Mouse (Mus musculus) intestine, embryonic 16.5 days (tissue): ENCODE results near the gene Slc6a11. TPM values are rescaled to one million over a fixed set of nuclear protein-coding genes. Genes with fewer than 3 reads are reported as not detected.

Experiments
- ATAC-seq: fragments of 200-750 bp; cut with Nextera tagmentation; 2 replicates; pipeline ENCODE4 v1.8.0; 2017; ENCODE audit warnings: moderate TSS enrichment, moderate library complexity
- H3K27ac ChIP-seq: fragments of 300-500 bp; sonication (generic); 2 replicates; pipeline ENCODE4 v1.5.1; 2014; ENCODE audit warnings: mild to moderate bottlenecking, low read length
- H3K27me3 ChIP-seq: fragments of 300-500 bp; sonication (generic); replicated peaks from 2 replicates; pipeline ENCODE4 v1.6.1; 2014; ENCODE audit warnings: low read length, control low read depth, mixed read lengths; ENCODE audit not compliant: control insufficient read depth, insufficient read depth
- H3K36me3 ChIP-seq: fragments of 300-500 bp; sonication (generic); 2 replicates; pipeline ENCODE4 v1.6.1; 2014; ENCODE audit warnings: low read length, control low read depth; ENCODE audit not compliant: control insufficient read depth, insufficient read depth
- H3K4me1 ChIP-seq: fragments of 300-500 bp; sonication (generic); 2 replicates; pipeline ENCODE4 v1.6.1; 2014; ENCODE audit warnings: low read length, control low read depth, mixed read lengths; ENCODE audit not compliant: control insufficient read depth, insufficient read depth
- H3K4me2 ChIP-seq: fragments of 300-500 bp; sonication (generic); 2 replicates; pipeline ENCODE4 v1.6.1; 2014; ENCODE audit warnings: low read depth, low read length, control low read depth
- H3K4me3 ChIP-seq: fragments of 300-500 bp; sonication (generic); 2 replicates; pipeline ENCODE4 v1.5.1; 2014; ENCODE audit warnings: mild to moderate bottlenecking, low read length
- H3K9ac ChIP-seq: fragments of 300-500 bp; sonication (generic); 2 replicates; pipeline ENCODE4 v1.6.1; 2014; ENCODE audit warnings: low read depth, low read length
- H3K9me3 ChIP-seq: fragments of 300-500 bp; sonication (generic); 2 replicates; pipeline ENCODE4 v1.6.1; 2016; ENCODE audit warnings: low read length, control low read depth; ENCODE audit not compliant: control insufficient read depth
- whole genome bisulfite sequencing: fragments of 180-500 bp; shearing (Covaris S2); extraction: QIAGEN DNeasy Blood & Tissue Kit; methylation state at CpG from one replicate; pipeline ENCODE4 v1.1.7; 2014; 5-methylcytosine and 5-hydroxymethylcytosine counted together
- polyA plus RNA-seq: library from polyadenylated mRNA; unstranded; fragments of >200 nt; fragmentation: Nextera tagmentation; extraction: Ambion mirVana; gene quantifications from 2 replicates; pipeline ENCODE4 v1.2.1, GENCODE M21; 2015

Gene Slc6a11
- polyA plus RNA-seq, 1 experiment from 2014 or later, result 0.12 TPM

DNA sequence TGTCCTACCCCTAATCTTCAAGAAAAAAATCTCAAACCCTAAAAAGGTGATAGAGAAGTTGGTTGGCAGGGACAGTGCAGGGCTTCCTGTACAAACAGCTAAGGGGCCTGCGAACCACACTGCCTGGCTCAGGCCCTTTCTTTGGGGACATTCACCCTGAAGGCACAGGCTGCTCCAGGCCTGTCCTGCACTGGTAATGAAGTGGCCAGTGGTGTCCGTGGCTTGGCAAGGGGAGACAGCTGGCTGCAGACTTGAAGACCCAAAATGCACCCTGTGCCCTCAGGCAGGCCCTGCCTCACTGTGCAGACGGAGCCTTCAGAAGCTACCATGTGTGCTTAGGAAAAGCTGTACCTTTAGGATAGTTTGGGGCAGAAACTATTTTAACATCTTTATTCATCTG is 1.4 kb downstream of the Slc6a11 start:
- Histone ChIP-seq H3K36me3 (no peaks in the 10 kb centered on the region), H3K9me3 (no peaks in the 10 kb centered on the region), H3K4me3 (no peak overlapping the region), H3K27me3 (peaks cover 29% of the 10 kb centered on the region), H3K9ac (no peak overlapping the region), H3K4me1 (peaks cover 5% of the 10 kb centered on the region; the same call in 1 of the 2 replicates), H3K4me2 (no peak overlapping the region), H3K27ac (no peak overlapping the region)
- WGBS, result 81% methylated on average over 3 of the region's 3 CpGs
- ATAC-seq, result no peak

DNA sequence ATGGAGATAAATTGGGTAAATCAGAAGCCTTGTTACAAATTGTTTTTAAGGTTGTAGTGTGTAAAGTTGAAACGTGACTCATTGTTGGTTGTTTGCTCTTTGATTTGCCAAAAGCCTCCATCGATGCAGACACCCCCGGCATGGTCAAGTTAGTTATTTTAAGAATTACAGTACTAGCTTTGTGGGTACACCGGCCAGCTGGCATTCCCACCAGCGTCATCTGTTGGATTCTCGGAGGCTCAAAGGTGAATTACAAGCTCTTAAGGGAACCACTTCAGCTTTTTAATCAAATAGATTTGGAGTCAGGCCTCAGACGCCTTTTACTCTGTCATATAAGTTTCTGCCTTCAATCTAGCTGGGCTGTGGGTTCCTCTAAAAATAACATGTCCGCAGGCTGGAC is 1.9 kb downstream of the Slc6a11 start:
- Histone ChIP-seq H3K4me2 (no peak overlapping the region), H3K9ac (no peak overlapping the region), H3K4me1 (peaks cover 5% of the 10 kb centered on the region; the same call in 1 of the 2 replicates), H3K4me3 (no peak overlapping the region), H3K27ac (no peak overlapping the region), H3K9me3 (no peaks in the 10 kb centered on the region), H3K36me3 (no peaks in the 10 kb centered on the region), H3K27me3 (peaks cover 29% of the 10 kb centered on the region)
- 78% methylated on average over 8 of the region's 8 CpGs for WGBS
- no peak for ATAC-seq

DNA sequence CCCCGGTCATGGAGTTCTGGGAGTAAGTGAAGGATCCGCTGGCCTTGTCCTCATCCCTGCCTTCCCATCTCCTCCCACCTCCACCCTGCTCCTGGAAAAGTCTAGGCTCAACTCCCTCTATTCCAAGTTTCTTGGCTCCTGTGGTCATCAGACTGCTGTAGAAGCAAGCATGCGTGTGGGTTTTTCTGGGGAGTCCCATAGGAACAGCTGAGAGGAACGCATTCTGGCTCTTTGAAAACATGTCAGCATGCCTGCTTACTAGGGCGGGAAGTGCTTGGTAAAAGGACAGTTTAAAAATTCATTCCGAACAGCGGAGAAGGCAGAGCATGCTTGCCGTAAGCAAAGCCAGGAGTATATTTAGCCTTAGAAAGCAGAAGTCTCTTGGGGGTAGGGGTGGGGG is 7.9 kb downstream of the Slc6a11 start:
- Histone ChIP-seq H3K27ac (no peak overlapping the region), H3K9me3 (no peaks in the 10 kb centered on the region), H3K36me3 (no peaks in the 10 kb centered on the region), H3K4me3 (no peak overlapping the region), H3K9ac (no peak overlapping the region), H3K4me2 (no peak overlapping the region), H3K27me3 (no peaks in the 10 kb centered on the region), H3K4me1 (no peaks in the 10 kb centered on the region)
- 81% methylated on average over 8 of the region's 8 CpGs for WGBS
- no peak for ATAC-seq

DNA sequence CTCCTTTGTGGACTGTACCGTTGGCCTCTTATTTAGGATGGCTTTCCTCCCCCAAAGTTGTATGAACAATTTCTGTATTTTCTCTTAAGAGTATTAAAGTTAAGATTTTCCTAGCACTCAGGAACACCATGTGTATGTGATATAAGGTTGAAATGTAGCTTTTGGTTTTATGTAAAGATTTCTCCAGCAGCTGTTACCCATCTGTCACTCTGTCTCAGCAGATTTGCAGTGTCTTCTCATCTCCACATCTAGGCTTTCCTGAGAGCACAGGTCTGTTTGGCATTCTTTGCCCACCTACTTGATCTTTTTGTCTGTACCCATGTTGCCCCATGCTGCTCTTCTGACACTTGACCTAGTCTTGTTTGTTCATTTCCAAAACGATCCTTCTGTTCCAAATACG is 10.4 kb downstream of the Slc6a11 start:
- H3K4me1 ChIP-seq, result no peaks in the 10 kb centered on the region
- H3K4me2 ChIP-seq, result no peak overlapping the region
- no peak for ATAC-seq
- H3K36me3 ChIP-seq, result no peaks in the 10 kb centered on the region
- WGBS, result 72% methylated on average over 3 of the region's 3 CpGs
- no peaks in the 10 kb centered on the region for H3K9me3 ChIP-seq
- H3K4me3 ChIP-seq, result no peak overlapping the region
- no peak overlapping the region for H3K27ac ChIP-seq
- H3K9ac ChIP-seq, result no peak overlapping the region
- no peaks in the 10 kb centered on the region for H3K27me3 ChIP-seq

DNA sequence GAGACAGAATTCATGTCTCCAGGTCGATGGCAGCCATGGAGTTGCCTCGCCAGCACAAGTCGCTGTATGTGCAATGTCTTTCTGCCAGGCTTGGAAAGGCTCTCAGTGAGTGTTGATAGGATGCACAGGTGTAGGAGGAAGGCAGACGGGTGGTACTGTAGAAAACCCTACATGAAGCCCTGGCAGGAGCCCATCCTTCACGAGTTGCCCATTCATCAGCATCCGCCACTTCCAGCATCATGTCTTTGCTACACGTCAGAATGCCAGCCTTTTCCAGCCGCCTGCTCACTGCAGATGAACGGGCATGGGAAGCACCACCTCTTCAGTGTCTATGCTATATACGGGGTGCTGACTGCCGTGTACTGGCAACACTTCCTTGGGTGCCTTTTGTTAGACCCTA is 11.4 kb downstream of the Slc6a11 start:
- no peak for ATAC-seq
- Histone ChIP-seq H3K27me3 (no peaks in the 10 kb centered on the region), H3K9ac (no peak overlapping the region), H3K36me3 (no peaks in the 10 kb centered on the region), H3K9me3 (no peaks in the 10 kb centered on the region), H3K4me1 (no peaks in the 10 kb centered on the region), H3K4me2 (no peak overlapping the region), H3K27ac (no peak overlapping the region), H3K4me3 (no peak overlapping the region)
- 87% methylated on average over 11 of the region's 11 CpGs for WGBS

DNA sequence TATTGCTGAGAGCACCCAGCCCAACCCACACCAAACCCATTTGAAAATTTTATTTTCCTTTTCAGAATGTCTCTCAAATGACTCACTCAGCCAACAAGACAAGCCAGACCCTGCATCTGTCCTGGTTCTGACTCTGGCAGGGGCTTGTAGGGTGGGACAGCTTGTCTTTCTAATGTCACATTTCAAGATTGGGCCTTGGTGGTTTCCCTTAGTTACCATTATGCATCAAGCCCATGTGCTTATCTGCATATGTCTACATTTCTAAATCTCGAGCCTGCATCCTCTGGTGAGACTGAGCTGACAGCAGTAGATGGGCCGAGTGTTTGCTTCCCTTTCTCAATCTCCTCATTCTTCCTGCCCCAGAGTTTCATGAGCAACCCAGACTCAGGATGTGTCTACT is 12.5 kb downstream of the Slc6a11 start:
- Histone ChIP-seq H3K9ac (no peak overlapping the region), H3K4me2 (no peak overlapping the region), H3K9me3 (no peaks in the 10 kb centered on the region), H3K36me3 (no peaks in the 10 kb centered on the region), H3K27me3 (no peaks in the 10 kb centered on the region), H3K27ac (no peak overlapping the region), H3K4me1 (no peaks in the 10 kb centered on the region), H3K4me3 (no peak overlapping the region)
- no peak for ATAC-seq
- WGBS, result 46% methylated on average over 2 of the region's 2 CpGs

DNA sequence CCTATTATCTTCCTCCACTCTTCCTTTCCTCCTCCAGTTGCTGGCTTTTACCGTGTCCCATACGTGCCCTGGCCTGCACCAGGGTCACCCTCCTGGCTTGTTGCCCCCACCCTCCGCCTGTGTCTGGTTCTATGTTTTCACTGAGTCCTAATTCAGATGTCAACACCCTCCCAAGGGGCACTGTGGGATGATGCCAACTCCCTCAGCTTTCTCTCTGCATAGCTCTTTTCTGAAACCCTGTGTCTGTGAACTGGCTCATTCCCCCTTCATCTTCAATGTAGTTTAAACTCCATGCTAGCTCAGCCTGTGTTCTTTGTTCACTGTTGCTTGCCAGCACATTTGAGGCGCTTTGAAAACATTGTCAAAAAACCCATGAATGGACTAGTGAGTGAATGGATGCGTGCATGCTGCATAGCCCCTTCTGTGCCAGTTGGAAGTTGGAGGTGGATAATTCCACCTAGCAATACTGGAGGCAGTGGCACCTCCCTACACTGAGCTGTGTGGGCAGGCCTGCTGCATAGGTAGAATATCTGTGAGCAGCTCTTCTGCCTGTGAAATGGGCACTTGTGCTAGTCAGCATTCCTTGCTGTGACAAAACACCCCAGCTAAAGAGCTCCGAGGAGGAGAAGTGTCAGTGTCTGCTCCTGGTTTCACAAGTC is 13.5 kb downstream of the Slc6a11 start:
- Histone ChIP-seq H3K4me2 (no peak overlapping the region), H3K4me3 (no peak overlapping the region), H3K4me1 (no peaks in the 10 kb centered on the region), H3K9me3 (no peaks in the 10 kb centered on the region), H3K27ac (no peak overlapping the region), H3K36me3 (no peaks in the 10 kb centered on the region), H3K27me3 (no peaks in the 10 kb centered on the region), H3K9ac (no peak overlapping the region)
- WGBS, result 72% methylated on average over 6 of the region's 6 CpGs
- ATAC-seq, result no peak

DNA sequence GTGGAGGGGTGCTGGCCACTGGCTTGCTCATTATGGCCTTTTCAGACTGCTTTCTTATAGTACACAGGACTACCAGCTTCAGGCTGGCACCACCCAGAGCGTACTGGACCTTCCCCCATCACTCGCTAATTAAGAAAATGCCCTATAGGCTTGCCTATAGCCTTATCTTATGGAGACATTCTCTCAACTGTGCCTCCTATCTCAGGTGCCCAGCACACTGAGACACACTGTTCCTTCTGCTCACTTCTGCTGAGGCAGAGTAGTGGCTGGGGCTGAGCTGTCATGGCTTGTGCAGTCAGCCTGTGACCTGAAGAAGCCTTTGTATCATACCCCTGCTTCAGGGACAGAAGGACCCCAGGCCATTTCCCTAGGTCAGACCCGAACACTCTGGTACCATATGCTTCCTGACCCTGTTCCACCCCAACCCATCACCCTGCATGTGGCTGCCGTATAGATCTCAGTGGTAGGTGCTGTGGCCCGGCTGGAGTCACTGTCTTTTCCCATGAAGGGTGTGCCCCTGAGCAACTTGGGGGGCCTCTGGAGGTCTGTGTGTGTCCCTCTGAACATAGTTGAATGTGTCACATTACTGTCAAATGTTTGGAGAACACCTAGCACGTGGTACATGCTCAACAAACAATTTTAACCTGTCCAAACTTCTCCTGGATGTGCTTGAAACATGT is 14.7 kb downstream of the Slc6a11 start:
- no peak for ATAC-seq
- Histone ChIP-seq H3K9ac (no peak overlapping the region), H3K9me3 (no peaks in the 10 kb centered on the region), H3K4me2 (no peak overlapping the region), H3K36me3 (no peaks in the 10 kb centered on the region), H3K4me3 (no peak overlapping the region), H3K4me1 (no peaks in the 10 kb centered on the region), H3K27me3 (no peaks in the 10 kb centered on the region), H3K27ac (no peak overlapping the region)
- 77% methylated on average over 6 of the region's 6 CpGs for WGBS

DNA sequence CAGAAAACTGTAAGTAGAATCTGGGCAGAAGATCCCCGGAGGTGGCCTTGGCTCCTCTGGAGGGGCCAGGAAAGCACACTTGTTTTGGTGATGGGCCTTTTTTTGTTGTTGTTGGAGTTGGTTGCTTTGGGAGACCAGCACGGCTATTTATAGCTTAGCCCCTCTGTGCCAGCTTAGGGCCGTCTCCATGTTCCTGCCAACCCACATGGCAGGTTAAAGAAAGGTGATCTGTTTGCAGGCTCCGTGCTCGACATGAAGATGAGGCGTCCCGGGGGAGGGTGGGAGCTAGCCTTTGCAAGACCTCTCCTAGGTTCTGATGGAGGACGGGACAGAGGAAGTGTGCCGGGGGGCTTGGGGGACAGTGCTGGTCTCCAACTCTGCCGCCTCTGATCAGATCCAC is 24.7 kb downstream of the Slc6a11 start:
- 84% methylated on average over 10 of the region's 10 CpGs for WGBS
- H3K9me3 ChIP-seq, result no peaks in the 10 kb centered on the region
- H3K9ac ChIP-seq, result no peak overlapping the region

DNA sequence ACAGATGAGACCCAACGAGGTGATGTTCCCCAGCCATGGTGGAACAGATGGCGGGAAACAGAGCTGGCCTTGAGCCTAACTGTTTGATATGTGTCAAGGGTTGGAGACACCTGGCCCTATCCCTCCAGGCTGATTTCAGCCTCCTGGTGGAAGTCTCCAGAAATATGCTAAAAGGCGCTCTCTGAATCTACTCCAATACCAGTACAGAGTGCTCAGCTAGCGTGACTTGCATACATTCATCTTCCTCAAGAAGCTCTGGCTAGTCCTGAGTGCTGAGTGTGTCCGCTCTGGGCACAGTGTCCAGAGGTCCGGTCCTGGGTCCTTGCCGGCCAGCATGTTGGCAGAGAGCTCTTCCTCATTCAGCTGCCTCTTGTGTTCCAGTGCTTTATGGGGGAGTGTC is 27.8 kb downstream of the Slc6a11 start:
- no peaks in the 10 kb centered on the region for H3K27me3 ChIP-seq
- WGBS, result 84% methylated on average over 7 of the region's 7 CpGs
- H3K27ac ChIP-seq, result no peak overlapping the region
- H3K4me1 ChIP-seq, result no peaks in the 10 kb centered on the region
- H3K9me3 ChIP-seq, result no peaks in the 10 kb centered on the region
- H3K4me2 ChIP-seq, result no peak overlapping the region
- H3K36me3 ChIP-seq, result no peaks in the 10 kb centered on the region
- ATAC-seq, result no peak
- no peak overlapping the region for H3K9ac ChIP-seq
- no peak overlapping the region for H3K4me3 ChIP-seq

More for the DNA sequence above, 24.7 kb downstream of the Slc6a11 start:
- no peak overlapping the region for H3K4me3 ChIP-seq
- ATAC-seq, result no peak
- H3K27ac ChIP-seq, result no peak overlapping the region
- H3K36me3 ChIP-seq, result no peaks in the 10 kb centered on the region
- H3K27me3 ChIP-seq, result no peaks in the 10 kb centered on the region
- H3K4me2 ChIP-seq, result no peak overlapping the region
- no peaks in the 10 kb centered on the region for H3K4me1 ChIP-seq
